Mouse (Mus musculus) spleen, adult 2 months (tissue): ENCODE results near the gene Gm10490. TPM values are rescaled to one million over a fixed set of nuclear protein-coding genes. Genes with fewer than 3 reads are reported as not detected.

Experiments used
- DNase-seq, 2 experiments: peaks; one replicate each; pipeline versions ENCODE4 v3.0.0 to v3.0.0-alpha.2; 2012 to 2021; ENCODE audit warnings: low spot score in 2 of 2, low read depth in 1 of 2
- H3K27ac ChIP-seq: fragments of 200-500 bp; 2 replicates; pipeline ENCODE4 v1.5.1; 2012; ENCODE audit warnings: low read length, inconsistent platforms; ENCODE audit not compliant: insufficient read depth
- H3K27me3 ChIP-seq: fragments of 200-500 bp; 2 replicates; pipeline ENCODE4 v1.6.1; 2012; ENCODE audit warnings: mild to moderate bottlenecking, moderate library complexity, low read length, inconsistent platforms; ENCODE audit not compliant: control insufficient read depth, insufficient read depth
- H3K36me3 ChIP-seq: fragments of 200-500 bp; 2 replicates; pipeline ENCODE4 v1.6.1; 2012; ENCODE audit warnings: mild to moderate bottlenecking, low read length, inconsistent platforms; ENCODE audit not compliant: control insufficient read depth, insufficient read depth
- H3K4me1 ChIP-seq: fragments of 200-500 bp; 2 replicates; pipeline ENCODE4 v1.6.1; 2011; ENCODE audit warnings: inconsistent platforms; ENCODE audit not compliant: control insufficient read depth, insufficient read depth, insufficient read length
- H3K4me3 ChIP-seq: fragments of 200-500 bp; 2 replicates; pipeline ENCODE4 v1.5.1; 2011; ENCODE audit warnings: mild to moderate bottlenecking, inconsistent platforms; ENCODE audit not compliant: insufficient read depth, insufficient read length; ENCODE audit errors: extremely low read depth
- CTCF ChIP-seq: fragments of 200-500 bp; IDR thresholded peaks from 2 replicates; pipeline ENCODE4 v1.5.1; 2011; ENCODE audit warnings: mild to moderate bottlenecking, inconsistent platforms; ENCODE audit not compliant: insufficient read depth, insufficient read length, insufficient replicate concordance; ENCODE audit errors: extremely low read depth
- POLR2A ChIP-seq: fragments of 200-500 bp; IDR thresholded peaks from 2 replicates; pipeline ENCODE4 v1.6.1; 2011; ENCODE audit warnings: low read depth, low read length, inconsistent platforms
- WGBS: fragments of 180-500 bp; shearing (Covaris S2); methylation state at CpG from one replicate; pipeline ENCODE4 v1.1.7; 2018; 5-methylcytosine and 5-hydroxymethylcytosine counted together
- polyA plus RNA-seq: library from polyadenylated mRNA; depleted of rRNA; stranded (reverse); fragments of >200 nt; gene quantifications from 2 replicates; pipeline ENCODE4 v1.2.3, GENCODE M21; 2012

Gm10490 gene
- polyA plus RNA-seq, 1 experiment = not detected

DNA sequence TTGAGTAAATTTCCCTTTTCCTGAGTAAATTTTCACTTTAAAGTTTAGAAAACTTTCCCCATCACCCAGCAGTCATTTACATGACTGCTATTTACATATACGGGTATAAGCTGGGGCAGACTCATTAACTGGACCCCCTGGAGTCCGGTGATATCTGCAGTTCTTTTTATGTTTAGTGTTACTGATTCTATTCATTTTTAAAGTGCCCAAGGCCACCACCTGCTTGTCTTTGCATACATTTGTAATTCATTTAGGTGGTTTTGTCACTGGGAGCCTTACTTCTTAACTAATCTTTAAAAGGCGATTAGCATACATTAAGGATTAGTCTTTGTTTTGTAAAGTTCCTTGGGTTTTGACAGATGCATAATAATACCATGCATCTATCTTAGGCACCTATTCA is 39.5 kb upstream of the Gm10490 start:
- WGBS = 78% methylated on average over 3 of the region's 3 CpGs
- Histone ChIP-seq H3K4me1 (peaks cover 11% of the 10 kb centered on the region), H3K27me3 (no peaks in the 10 kb centered on the region), H3K4me3 (no peak overlapping the region), H3K36me3 (peaks cover 13% of the 10 kb centered on the region), H3K27ac (no peak overlapping the region)
- TF ChIP-seq CTCF = no peak
- TF ChIP-seq POLR2A = no peak
- no peak for DNase-seq

DNA sequence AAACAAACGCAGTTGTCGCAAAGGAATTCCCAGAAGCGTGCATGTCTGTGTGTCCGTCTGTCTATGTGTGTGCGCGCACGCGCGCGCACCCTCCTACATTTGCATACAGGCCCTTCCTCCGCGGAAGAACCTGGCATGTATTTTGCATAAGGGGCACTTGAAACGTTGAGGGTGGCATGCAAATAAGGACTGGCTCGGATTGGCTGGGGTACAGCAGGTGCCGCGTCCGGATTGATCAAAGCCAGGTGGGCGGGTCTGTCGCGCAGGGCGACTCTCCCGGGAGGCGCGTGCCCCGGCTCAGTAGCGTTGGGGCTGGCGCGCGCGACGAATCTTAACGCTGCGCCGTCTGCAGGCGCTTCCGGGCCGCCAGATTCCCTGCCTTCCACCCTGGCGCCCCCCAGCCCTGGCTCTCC is 31.3 kb upstream of the Gm10490 start, which contains the start of gene Pim2:
TSS of gene Pim2 (plus strand) at position 256 of the 413 bp plus-strand sequence.
- WGBS = 26% methylated on average over 37 of the region's 38 CpGs
- peak; percentile 85 for DNase-seq
- H3K4me3 ChIP-seq = peak within 1 kb of the TSS; percentile 85
- TF ChIP-seq CTCF (no peak), POLR2A (peak; percentile 61)
- peak within 1 kb of the TSS; percentile 68 for H3K27ac ChIP-seq
- H3K27me3 ChIP-seq = no peaks in the 10 kb centered on the region
- H3K36me3 ChIP-seq = peaks cover 7% of the 10 kb centered on the region
- H3K4me1 ChIP-seq = no peaks in the 10 kb centered on the region; the same call in 1 of the 2 replicates

DNA sequence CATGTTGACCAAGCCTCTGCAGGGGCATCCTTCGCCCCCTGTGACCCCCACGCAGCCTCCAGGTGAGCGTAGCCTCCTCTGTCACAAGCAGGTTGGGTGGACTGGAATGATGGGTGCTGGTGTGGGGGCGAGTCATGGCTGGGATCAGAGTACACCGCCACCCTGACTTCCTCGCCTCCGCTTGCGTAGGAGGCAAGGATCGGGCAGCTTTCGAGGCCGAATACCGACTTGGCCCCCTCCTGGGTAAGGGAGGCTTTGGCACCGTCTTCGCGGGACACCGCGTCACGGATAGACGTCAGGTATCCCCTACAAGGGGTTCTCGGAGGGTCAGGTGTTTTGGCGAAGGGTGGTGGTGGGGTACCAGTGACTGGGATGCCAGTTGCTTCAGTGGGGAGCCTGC is 30.8 kb upstream of the Gm10490 start:
- Histone ChIP-seq H3K27ac (peak overlapping the region; percentile 62), H3K27me3 (no peaks in the 10 kb centered on the region), H3K4me3 (peak overlapping the region; percentile 85), H3K4me1 (no peaks in the 10 kb centered on the region; the same call in 1 of the 2 replicates), H3K36me3 (peaks cover 6% of the 10 kb centered on the region)
- TF ChIP-seq POLR2A (no peak), CTCF (no peak)
- no peak for DNase-seq
- 26% methylated on average over 21 of the region's 21 CpGs for WGBS

DNA sequence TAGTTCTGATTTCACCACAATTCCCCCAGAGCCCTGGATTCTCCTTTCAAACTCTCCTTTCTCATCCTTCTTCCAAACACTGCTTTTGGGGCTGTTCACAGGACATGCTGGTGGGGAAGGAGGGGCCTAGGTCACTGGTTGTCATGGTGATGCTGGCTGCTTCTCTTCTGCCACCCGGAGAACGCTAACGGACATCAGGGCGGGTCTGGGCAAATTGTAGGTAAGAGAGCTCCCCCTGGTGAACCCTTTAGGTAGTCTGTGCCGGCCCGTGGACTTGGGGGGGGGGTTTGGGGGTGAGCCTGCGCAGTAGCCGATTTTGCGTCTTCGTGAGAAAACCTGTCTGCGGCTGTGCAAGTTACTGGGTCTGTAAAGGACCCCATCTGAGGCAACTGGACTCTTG is 29.5 kb upstream of the Gm10490 start:
- DNase-seq = peak; percentile 64 to 74
- Histone ChIP-seq H3K36me3 (no peaks in the 10 kb centered on the region; the same call in 1 of the 2 replicates), H3K27ac (no peak overlapping the region), H3K4me3 (peak overlapping the region; percentile 18; the same call in 1 of the 2 replicates), H3K4me1 (no peaks in the 10 kb centered on the region; the same call in 1 of the 2 replicates), H3K27me3 (no peaks in the 10 kb centered on the region)
- 27% methylated on average over 11 of the region's 11 CpGs for WGBS
- TF ChIP-seq CTCF = peak; percentile 32; the same call in 1 of the 2 replicates
- no peak for TF ChIP-seq POLR2A

DNA sequence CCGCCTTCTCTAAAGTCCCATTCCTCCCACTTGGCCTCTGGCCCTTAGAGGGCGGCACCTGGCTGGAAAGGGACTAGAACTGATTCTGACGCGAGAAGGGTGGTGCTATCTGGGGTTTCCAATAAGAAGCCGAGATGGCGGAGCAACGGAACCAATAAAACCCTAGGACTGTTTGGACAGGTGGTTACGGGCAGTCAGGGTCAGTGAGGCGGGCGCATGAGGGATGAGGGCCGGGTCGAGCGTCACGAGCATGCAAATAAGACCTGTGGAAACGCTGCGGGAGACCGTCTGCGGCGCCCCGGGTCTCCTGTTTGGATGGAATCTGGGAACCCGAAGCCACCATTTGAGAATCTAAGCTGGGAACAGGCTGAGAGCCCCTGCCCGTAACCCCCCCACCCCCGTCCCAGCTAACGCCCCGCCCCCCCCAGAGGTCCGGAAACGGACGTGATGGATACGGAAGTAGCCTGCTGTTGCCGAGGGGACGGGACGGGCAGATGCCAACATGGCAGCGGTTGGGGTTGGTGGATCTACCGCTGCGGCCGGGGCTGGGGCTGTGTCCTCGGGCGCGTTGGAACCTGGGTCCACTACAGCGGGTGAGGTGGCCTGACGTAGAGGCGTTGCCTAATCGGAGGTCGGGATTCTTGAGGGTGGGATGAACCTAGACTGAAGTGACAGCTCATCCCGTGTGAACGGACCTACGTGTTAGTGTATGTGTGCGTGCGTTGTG is 25.3 kb upstream of the Gm10490 start, which contains the start of gene Slc35a2:
TSS of gene Slc35a2 (plus strand) at position 188 of the 727 bp plus-strand sequence.
- H3K4me1 ChIP-seq = no peaks in the 10 kb centered on the region; the same call in 1 of the 2 replicates
- H3K36me3 ChIP-seq = peaks cover 1% of the 10 kb centered on the region; the same call in 1 of the 2 replicates
- DNase-seq = peak; percentile 64 to 71
- peak within 1 kb of the TSS; percentile 73 for H3K4me3 ChIP-seq
- H3K27ac ChIP-seq = peak within 1 kb of the TSS; percentile 82
- no peaks in the 10 kb centered on the region for H3K27me3 ChIP-seq
- 16% methylated on average over 49 of the region's 49 CpGs for WGBS
- TF ChIP-seq CTCF (no peak), POLR2A (peak; percentile 22; the same call in 1 of the 2 replicates)

DNA sequence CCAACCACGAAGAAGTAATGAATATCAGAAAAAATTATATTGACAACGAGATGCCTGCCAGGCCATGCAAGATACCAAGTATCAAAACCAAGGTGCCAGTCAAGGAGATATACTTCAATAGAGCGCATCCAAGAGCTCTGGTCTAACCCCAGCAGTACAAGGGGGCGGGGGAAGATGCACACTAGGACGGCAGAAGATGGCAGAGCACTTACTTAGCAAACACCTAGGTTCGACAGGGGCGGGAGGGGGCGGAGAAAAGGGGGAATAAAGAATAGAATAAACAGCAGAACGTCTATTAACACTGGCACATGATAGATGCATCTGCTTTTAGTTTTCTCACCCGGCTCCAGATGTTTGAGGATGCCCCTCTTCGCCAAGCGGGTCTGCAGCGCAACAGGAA is 11.1 kb upstream of the Gm10490 start:
- WGBS = 22% methylated on average over 13 of the region's 13 CpGs
- H3K36me3 ChIP-seq = peaks cover 9% of the 10 kb centered on the region
- no peaks in the 10 kb centered on the region for H3K4me1 ChIP-seq
- DNase-seq = peak in 1 of 2 experiments; percentile 30
- peak overlapping the region; percentile 82 for H3K4me3 ChIP-seq
- H3K27me3 ChIP-seq = no peaks in the 10 kb centered on the region
- TF ChIP-seq CTCF (no peak), POLR2A (no peak)
- peak overlapping the region; percentile 92 for H3K27ac ChIP-seq

DNA sequence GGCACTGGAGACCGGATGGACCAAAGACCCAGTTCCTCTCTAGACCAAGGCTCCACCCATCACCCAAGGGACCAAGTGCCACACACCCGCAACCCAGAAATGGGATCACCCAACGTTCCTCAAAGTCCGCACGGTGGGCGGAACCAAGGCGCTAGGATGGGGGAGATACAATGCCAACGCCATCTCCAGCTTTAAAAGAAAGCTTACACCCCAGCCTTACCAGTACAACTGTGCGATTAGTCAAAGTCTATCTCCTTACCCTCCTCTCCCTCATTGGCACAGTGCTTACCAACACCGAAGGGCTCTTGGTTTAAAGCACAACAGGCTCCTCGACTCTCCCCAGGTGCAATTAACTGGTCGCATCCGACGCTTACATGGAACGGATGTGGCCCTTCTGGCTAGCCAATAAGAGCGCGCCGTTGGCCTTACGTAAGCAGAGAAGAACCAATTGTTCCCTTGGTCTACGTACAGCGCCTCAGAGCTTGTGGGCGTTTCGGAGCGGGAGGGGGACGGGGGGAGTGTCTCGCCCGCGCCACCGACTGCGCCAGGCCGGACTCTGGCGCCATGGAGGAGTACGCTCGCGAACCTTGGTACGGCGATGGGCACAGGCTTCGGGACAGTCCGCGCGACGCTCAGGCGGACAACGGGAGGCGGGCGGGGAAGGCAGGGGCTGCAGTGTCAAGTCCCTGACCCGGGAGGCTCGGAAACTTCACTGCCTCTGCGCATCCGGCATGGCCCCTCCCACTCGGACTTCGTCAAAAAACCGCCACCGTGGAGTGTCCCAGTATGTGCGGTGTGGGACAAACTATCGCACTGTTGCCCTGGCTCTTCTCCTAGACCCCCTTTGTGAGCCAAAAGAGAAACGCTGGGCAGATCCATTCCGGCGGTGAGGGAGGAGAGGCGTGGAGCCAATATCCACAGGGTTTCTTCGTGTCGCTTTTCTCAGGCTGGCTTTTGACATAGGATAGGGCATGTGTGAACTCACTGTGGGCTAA is 10.2 kb upstream of the Gm10490 start, which contains the start of the genes Pqbp1 and Timm17b:
TSS of gene Pqbp1 (minus strand) at position 390 of the 995 bp plus-strand sequence.
TSS of gene Timm17b (plus strand) at position 478 of the 995 bp plus-strand sequence.
- WGBS = 21% methylated on average over 62 of the region's 62 CpGs
- DNase-seq = peak; percentile 85 to 89
- Histone ChIP-seq H3K27me3 (no peaks in the 10 kb centered on the region), H3K36me3 (peaks cover 6% of the 10 kb centered on the region), H3K4me3 (peak within 1 kb of the TSS; percentile 82), H3K4me1 (no peaks in the 10 kb centered on the region), H3K27ac (peak within 1 kb of the TSS; percentile 96)
- TF ChIP-seq CTCF (no peak), POLR2A (peak; percentile 7; the same call in 1 of the 2 replicates)
